Mouse (Mus musculus) neutrophil, adult 5-6 weeks (primary cell): ENCODE measurements around the gene Vmn2r52. TPM values are rescaled to one million over a fixed set of nuclear protein-coding genes. Genes with fewer than 3 reads are reported as not detected.
"Not testable (repeated sequence)": the region's sequence is repeated elsewhere in the genome, so short reads cannot be mapped to it uniquely, and the experiment has no call there.

Experiments used
- ATAC-seq: fragments of 151-379, 151-347 bp; 2 replicates; pipeline ENCODE4 v1.8.0; 2017; ENCODE audit warnings: mild to moderate bottlenecking, moderate TSS enrichment; ENCODE audit not compliant: insufficient number of reproducible peaks, poor library complexity, low FRiP score, severe bottlenecking; ENCODE audit errors: extremely low read depth
- total RNA-seq: library from RNA; stranded (forward); fragments of 200-1000 nt; gene quantifications from 2 replicates; pipeline ENCODE4 v1.2.3, GENCODE M21; 2017

The Vmn2r52 gene
- total RNA-seq: not detected in 2 replicates

- ATAC-seq: no peak
Measured at GRCm38 (mm10) chr7:10176473-10176872, at the start of gene Vmn2r52. Vmn2r52 (minus strand) TSS chr7:10176573.

GRCm38 (mm10) chr7:10105641-10106040 lies 70.7 kb downstream of the Vmn2r52 start, which contains the start of gene Vmn2r51:
Vmn2r51 (minus strand) TSS chr7:10105741.
- not testable (repeated sequence) for ATAC-seq

Other genes with a start within 250 kb of the Vmn2r52 start
- gene Vmn2r48, start 223.0 kb downstream of the Vmn2r52 start, total RNA-seq: not detected in 2 replicates
- 0.23 TPM in 1 of 2 replicates, not detected in the other for gene Vmn2r49, start 184.3 kb downstream of the Vmn2r52 start, total RNA-seq
- not detected in 2 replicates for gene Vmn2r50, start 123.3 kb downstream of the Vmn2r52 start, total RNA-seq
- gene Vmn2r51, start 70.8 kb downstream of the Vmn2r52 start, total RNA-seq: not detected in 2 replicates
- gene Vmn1r66, start 101.4 kb upstream of the Vmn2r52 start, total RNA-seq: 0.25 TPM in 1 of 2 replicates, not detected in the other